Mouse (Mus musculus) hindbrain, embryonic 14.5 days (tissue): Measurements from ENCODE around the gene Pttg1ip. TPM values are rescaled to one million over a fixed set of nuclear protein-coding genes. Genes with fewer than 3 reads are reported as not detected.

Experiments
- ATAC-seq: fragments of 200-750 bp; cut with Nextera tagmentation; 2 replicates; pipeline ENCODE4 v1.8.0; 2017; ENCODE audit warnings: moderate number of reproducible peaks, mild to moderate bottlenecking, moderate TSS enrichment, moderate library complexity; ENCODE audit not compliant: low FRiP score
- DNase-seq: peaks from one replicate; pipeline ENCODE4 v3.0.0-alpha.2; 2015; ENCODE audit warnings: low spot score
- H3K27ac ChIP-seq: fragments of 300-500 bp; sonication (generic); 2 replicates; pipeline ENCODE4 v1.5.1; 2014; ENCODE audit warnings: mild to moderate bottlenecking, moderate library complexity
- H3K27me3 ChIP-seq: fragments of 300-500 bp; sonication (generic); 2 replicates; pipeline ENCODE4 v1.6.1; 2014; ENCODE audit warnings: mild to moderate bottlenecking, low read length, mixed read lengths; ENCODE audit not compliant: control insufficient read depth, insufficient read depth
- H3K36me3 ChIP-seq: fragments of 300-500 bp; sonication (generic); replicated peaks from 2 replicates; pipeline ENCODE4 v1.6.1; 2014; ENCODE audit not compliant: control insufficient read depth, insufficient read depth
- H3K4me1 ChIP-seq: fragments of 300-500 bp; sonication (generic); replicated peaks from 2 replicates; pipeline ENCODE4 v1.6.1; 2014; ENCODE audit warnings: antibody characterized with exemption, low read length, mixed read lengths; ENCODE audit not compliant: control insufficient read depth, insufficient read depth
- H3K4me2 ChIP-seq: fragments of 300-500 bp; sonication (generic); replicated peaks from 2 replicates; pipeline ENCODE4 v1.6.1; 2014; ENCODE audit warnings: mild to moderate bottlenecking, moderate library complexity
- H3K4me3 ChIP-seq: fragments of 300-500 bp; sonication (generic); replicated peaks from 2 replicates; pipeline ENCODE4 v1.5.1; 2014; ENCODE audit warnings: mild to moderate bottlenecking, low read length
- H3K9ac ChIP-seq: fragments of 300-500 bp; sonication (generic); 2 replicates; pipeline ENCODE4 v1.6.1; 2014
- H3K9me3 ChIP-seq: fragments of 300-500 bp; sonication (generic); 2 replicates; pipeline ENCODE4 v1.6.1; 2016; ENCODE audit warnings: low read length; ENCODE audit not compliant: control insufficient read depth
- WGBS: fragments of 180-500 bp; shearing (Covaris S2); extraction: QIAGEN DNeasy Blood & Tissue Kit; methylation state at CpG from one replicate; pipeline ENCODE4 v1.1.7; 2014; 5-methylcytosine and 5-hydroxymethylcytosine counted together
- polyA plus RNA-seq: library from polyadenylated mRNA; unstranded; fragments of >200 nt; fragmentation: Nextera tagmentation; extraction: Ambion mirVana; gene quantifications from 2 replicates; pipeline ENCODE4 v1.2.1, GENCODE M21; 2014

Gene Pttg1ip
- polyA plus RNA-seq, 1 experiment from 2014 or later, result 80.2 TPM

DNA sequence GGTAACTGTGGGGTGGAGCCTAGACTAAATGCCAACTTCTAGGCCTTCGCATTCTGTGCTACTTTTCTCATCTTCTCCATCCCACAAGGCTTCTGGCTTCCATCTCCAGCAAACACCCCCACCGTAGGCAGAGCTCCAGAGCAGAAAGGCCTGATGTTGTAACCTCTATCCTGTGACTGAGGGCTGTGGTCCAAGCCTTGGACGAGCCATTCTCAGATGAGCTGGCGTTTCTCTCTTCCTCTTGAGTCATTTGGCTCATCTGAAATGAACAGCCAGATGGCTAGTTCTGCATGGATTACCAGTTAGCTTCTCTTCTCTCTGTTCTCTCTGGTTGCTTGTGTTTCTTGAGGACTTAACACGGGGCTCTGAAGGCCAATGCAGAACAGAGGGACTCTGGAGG lies 36.6 kb upstream of the Pttg1ip start:
- DNase-seq, result no peak

DNA sequence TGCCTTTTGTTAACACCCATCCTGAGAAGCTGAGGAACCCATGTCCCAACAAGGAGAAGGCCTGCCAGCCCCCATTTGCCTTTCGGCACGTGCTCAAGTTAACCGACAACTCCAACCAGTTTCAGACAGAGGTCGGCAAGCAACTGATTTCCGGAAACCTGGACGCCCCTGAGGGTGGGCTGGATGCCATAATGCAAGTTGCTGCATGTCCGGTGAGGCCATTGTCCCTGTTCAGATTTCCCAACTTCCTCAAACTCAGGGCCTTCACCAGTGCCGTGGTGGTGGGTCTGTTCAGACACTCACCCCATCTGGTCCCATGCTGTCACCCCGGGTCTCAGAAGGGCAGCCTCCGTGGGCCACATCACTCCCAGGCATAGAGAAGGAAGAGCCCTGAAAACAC lies 32.9 kb upstream of the Pttg1ip start:
- no peak overlapping the region for H3K9ac ChIP-seq
- WGBS, result 89% methylated on average over 10 of the region's 10 CpGs
- H3K9me3 ChIP-seq, result no peaks in the 10 kb centered on the region
- no peaks in the 10 kb centered on the region for H3K36me3 ChIP-seq
- DNase-seq, result no peak
- no peaks in the 10 kb centered on the region for H3K27me3 ChIP-seq
- H3K4me1 ChIP-seq, result no peaks in the 10 kb centered on the region
- no peak overlapping the region for H3K4me2 ChIP-seq
- H3K27ac ChIP-seq, result no peak overlapping the region
- no peak overlapping the region for H3K4me3 ChIP-seq
- ATAC-seq, result no peak

More for the DNA sequence above, 36.6 kb upstream of the Pttg1ip start:
- no peak overlapping the region for H3K4me2 ChIP-seq
- H3K27me3 ChIP-seq, result no peaks in the 10 kb centered on the region
- no peak for ATAC-seq
- no peak overlapping the region for H3K27ac ChIP-seq
- H3K9ac ChIP-seq, result no peak overlapping the region
- no peaks in the 10 kb centered on the region for H3K4me1 ChIP-seq
- 76% methylated on average over 5 of the region's 5 CpGs for WGBS
- H3K4me3 ChIP-seq, result no peak overlapping the region
- no peaks in the 10 kb centered on the region for H3K36me3 ChIP-seq
- no peaks in the 10 kb centered on the region for H3K9me3 ChIP-seq

GRCm38 (mm10) chr10:77550874-77551273 lies 30.6 kb upstream of the Pttg1ip start:
- H3K27me3 ChIP-seq, result no peaks in the 10 kb centered on the region
- no peak overlapping the region for H3K4me3 ChIP-seq
- H3K27ac ChIP-seq, result no peak overlapping the region
- ATAC-seq (no peak), DNase-seq (no peak)
- 78% methylated on average over 11 of the region's 11 CpGs for WGBS
- H3K9ac ChIP-seq, result no peak overlapping the region
- H3K9me3 ChIP-seq, result no peaks in the 10 kb centered on the region
- H3K36me3 ChIP-seq, result no peaks in the 10 kb centered on the region
- H3K4me2 ChIP-seq, result no peak overlapping the region
- H3K4me1 ChIP-seq, result no peaks in the 10 kb centered on the region

GRCm38 (mm10) chr10:77552162-77552561 lies 29.4 kb upstream of the Pttg1ip start:
- ATAC-seq, result no peak
- H3K4me3 ChIP-seq, result no peak overlapping the region
- WGBS, result 90% methylated on average over 5 of the region's 5 CpGs

GRCm38 (mm10) chr10:77553285-77553684 lies 28.2 kb upstream of the Pttg1ip start:
- Histone ChIP-seq H3K4me3 (no peak overlapping the region), H3K9me3 (no peaks in the 10 kb centered on the region), H3K9ac (no peak overlapping the region), H3K4me1 (no peaks in the 10 kb centered on the region), H3K27ac (no peak overlapping the region), H3K36me3 (no peaks in the 10 kb centered on the region), H3K27me3 (no peaks in the 10 kb centered on the region), H3K4me2 (no peak overlapping the region)
- WGBS, result 79% methylated on average over 4 of the region's 4 CpGs
- DNase-seq (no peak), ATAC-seq (no peak)

More at GRCm38 (mm10) chr10:77552162-77552561, 29.4 kb upstream of the Pttg1ip start:
- no peak overlapping the region for H3K9ac ChIP-seq
- no peak overlapping the region for H3K27ac ChIP-seq
- H3K27me3 ChIP-seq, result no peaks in the 10 kb centered on the region
- DNase-seq, result no peak
- no peaks in the 10 kb centered on the region for H3K4me1 ChIP-seq
- no peak overlapping the region for H3K4me2 ChIP-seq
- no peaks in the 10 kb centered on the region for H3K36me3 ChIP-seq
- H3K9me3 ChIP-seq, result no peaks in the 10 kb centered on the region

DNA sequence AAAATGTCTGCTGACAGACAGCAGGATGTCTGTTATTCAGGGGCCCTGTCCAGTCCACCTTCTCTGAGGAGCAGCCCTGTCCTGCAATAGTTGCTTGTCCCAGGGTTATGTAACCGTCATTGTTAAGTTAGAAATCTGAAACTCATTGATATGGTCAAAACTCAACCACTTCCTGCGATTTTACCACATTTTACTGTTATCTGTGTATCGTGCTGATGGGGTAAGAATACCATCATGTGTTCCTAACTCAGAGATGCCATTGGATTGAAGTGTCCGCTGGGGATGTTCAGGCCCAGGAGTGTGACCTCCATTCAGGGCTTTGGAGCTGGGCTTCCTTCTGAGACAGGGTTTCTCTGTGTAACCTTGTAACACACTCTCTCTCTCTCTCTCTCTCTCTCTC lies 26.6 kb upstream of the Pttg1ip start:
- Histone ChIP-seq H3K4me1 (no peaks in the 10 kb centered on the region), H3K4me3 (no peak overlapping the region), H3K9ac (no peak overlapping the region), H3K27ac (no peak overlapping the region), H3K36me3 (no peaks in the 10 kb centered on the region), H3K4me2 (no peak overlapping the region), H3K27me3 (no peaks in the 10 kb centered on the region), H3K9me3 (no peaks in the 10 kb centered on the region)
- ATAC-seq, result no peak
- WGBS, result 94% methylated on average over 4 of the region's 4 CpGs
- DNase-seq, result no peak

- no peak overlapping the region for H3K4me2 ChIP-seq
- H3K27me3 ChIP-seq, result no peaks in the 10 kb centered on the region
- DNase-seq (no peak), ATAC-seq (no peak)
- H3K36me3 ChIP-seq, result no peaks in the 10 kb centered on the region
- no peak overlapping the region for H3K27ac ChIP-seq
- 95% methylated on average over 7 of the region's 7 CpGs for WGBS
- H3K4me1 ChIP-seq, result no peaks in the 10 kb centered on the region
- H3K4me3 ChIP-seq, result no peak overlapping the region
- no peaks in the 10 kb centered on the region for H3K9me3 ChIP-seq
- H3K9ac ChIP-seq, result no peak overlapping the region
Measured at GRCm38 (mm10) chr10:77556631-77557030, 24.9 kb upstream of the Pttg1ip start.

GRCm38 (mm10) chr10:77557641-77558040 lies 23.9 kb upstream of the Pttg1ip start:
- no peaks in the 10 kb centered on the region for H3K4me1 ChIP-seq
- no peak for ATAC-seq
- 93% methylated on average over 4 of the region's 4 CpGs for WGBS
- no peak overlapping the region for H3K4me3 ChIP-seq
- no peak overlapping the region for H3K9ac ChIP-seq
- no peaks in the 10 kb centered on the region for H3K27me3 ChIP-seq
- no peak overlapping the region for H3K4me2 ChIP-seq
- DNase-seq, result no peak
- no peaks in the 10 kb centered on the region for H3K9me3 ChIP-seq
- no peaks in the 10 kb centered on the region for H3K36me3 ChIP-seq
- no peak overlapping the region for H3K27ac ChIP-seq

- no peaks in the 10 kb centered on the region for H3K27me3 ChIP-seq
- no peak overlapping the region for H3K4me3 ChIP-seq
- H3K36me3 ChIP-seq, result no peaks in the 10 kb centered on the region
- ATAC-seq, result no peak
- no peak overlapping the region for H3K4me2 ChIP-seq
- no peaks in the 10 kb centered on the region for H3K4me1 ChIP-seq
- no peak overlapping the region for H3K27ac ChIP-seq
- no peaks in the 10 kb centered on the region for H3K9me3 ChIP-seq
- H3K9ac ChIP-seq, result no peak overlapping the region
- no peak for DNase-seq
- 88% methylated on average over 11 of the region's 11 CpGs for WGBS
Measured at GRCm38 (mm10) chr10:77560090-77560489, 21.4 kb upstream of the Pttg1ip start.

GRCm38 (mm10) chr10:77560830-77561229 lies 20.7 kb upstream of the Pttg1ip start:
- H3K9me3 ChIP-seq, result no peaks in the 10 kb centered on the region
- no peaks in the 10 kb centered on the region for H3K27me3 ChIP-seq
- no peak overlapping the region for H3K4me3 ChIP-seq
- DNase-seq (no peak), ATAC-seq (no peak)
- H3K4me2 ChIP-seq, result no peak overlapping the region
- WGBS, result 93% methylated on average over 9 of the region's 9 CpGs
- no peaks in the 10 kb centered on the region for H3K36me3 ChIP-seq
- no peak overlapping the region for H3K27ac ChIP-seq
- no peak overlapping the region for H3K9ac ChIP-seq
- H3K4me1 ChIP-seq, result no peaks in the 10 kb centered on the region
